Mouse (Mus musculus): ENCODE data around the gene Gm13539.

Gm13539 gene

GRCm38 (mm10) chr2:25824751-25825150, 42.7 kb downstream of the Gm13539 start:
- DNase-seq (ENCODE audit: inconsistent age in 2 of 2, low spot score in 1 of 2) = no peak

- no peak for DNase-seq (ENCODE audit: inconsistent age in 2 of 2, low spot score in 1 of 2)
Observed at GRCm38 (mm10) chr2:25828344-25828947, 46.4 kb downstream of the Gm13539 start.

GRCm38 (mm10) chr2:25830786-25831185, 48.7 kb downstream of the Gm13539 start:
- DNase-seq (ENCODE audit: inconsistent age in 2 of 2, low spot score in 1 of 2) = no peak

- peak; percentile 74 to 93 for DNase-seq (ENCODE audit: inconsistent age in 2 of 2, low spot score in 1 of 2)
Observed at GRCm38 (mm10) chr2:25836291-25836690, 54.2 kb downstream of the Gm13539 start.
